Mouse (Mus musculus) midbrain, embryonic 14.5 days (tissue): ENCODE results near the gene Stard13. TPM values are rescaled to one million over a fixed set of nuclear protein-coding genes. Genes with fewer than 3 reads are reported as not detected.
A peak's percentile ranks its signal among the peaks of the same experiment; 100 is the strongest.

Experiments
- ATAC-seq: fragments of 200-750 bp; cut with Nextera tagmentation; 2 replicates; pipeline ENCODE4 v1.8.0; 2017; ENCODE audit warnings: moderate number of reproducible peaks, moderate library complexity; ENCODE audit not compliant: low FRiP score, low TSS enrichment
- DNase-seq: peaks from one replicate; pipeline ENCODE4 v3.0.0-alpha.2; 2015
- H3K27ac ChIP-seq: fragments of 300-500 bp; sonication (generic); replicated peaks from 2 replicates; pipeline ENCODE4 v1.5.1; 2014; ENCODE audit warnings: mild to moderate bottlenecking, low read depth, low read length, moderate library complexity
- H3K27me3 ChIP-seq: fragments of 300-500 bp; sonication (generic); 2 replicates; pipeline ENCODE4 v1.6.1; 2014; ENCODE audit warnings: low read length, control low read depth, mixed read lengths; ENCODE audit not compliant: control insufficient read depth, insufficient read depth
- H3K36me3 ChIP-seq: fragments of 300-500 bp; sonication (generic); 2 replicates; pipeline ENCODE4 v1.6.1; 2014; ENCODE audit warnings: low read length, control low read depth; ENCODE audit not compliant: control insufficient read depth, insufficient read depth
- H3K4me1 ChIP-seq: fragments of 300-500 bp; sonication (generic); 2 replicates; pipeline ENCODE4 v1.6.1; 2014; ENCODE audit warnings: mild to moderate bottlenecking, antibody characterized with exemption, low read length, control low read depth; ENCODE audit not compliant: control insufficient read depth, insufficient read depth
- H3K4me2 ChIP-seq: fragments of 300-500 bp; sonication (generic); 2 replicates; pipeline ENCODE4 v1.6.1; 2014; ENCODE audit warnings: mild to moderate bottlenecking, low read length, moderate library complexity
- H3K4me3 ChIP-seq: fragments of 300-500 bp; sonication (generic); replicated peaks from 2 replicates; pipeline ENCODE4 v1.5.1; 2014; ENCODE audit warnings: low read depth, low read length
- H3K9ac ChIP-seq: fragments of 300-500 bp; sonication (generic); replicated peaks from 2 replicates; pipeline ENCODE4 v1.6.1; 2014; ENCODE audit warnings: mild to moderate bottlenecking, low read length, moderate library complexity
- H3K9me3 ChIP-seq: fragments of 300-500 bp; sonication (generic); 2 replicates; pipeline ENCODE4 v1.6.1; 2016; ENCODE audit warnings: low read length, control low read depth, mixed read lengths; ENCODE audit not compliant: control insufficient read depth
- WGBS: fragments of 180-500 bp; shearing (Covaris S2); extraction: QIAGEN DNeasy Blood & Tissue Kit; methylation state at CpG from one replicate; pipeline ENCODE4 v1.1.7; 2014; 5-methylcytosine and 5-hydroxymethylcytosine counted together
- polyA plus RNA-seq: library from polyadenylated mRNA; unstranded; fragments of >200 nt; fragmentation: Nextera tagmentation; extraction: Ambion mirVana; gene quantifications from 2 replicates; pipeline ENCODE4 v1.2.1, GENCODE M21; 2014

Stard13 gene
- polyA plus RNA-seq, 1 experiment from 2014 or later = 2.8 TPM

- DNase-seq = no peak
- Histone ChIP-seq H3K27ac (no peak overlapping the region), H3K4me2 (no peak overlapping the region), H3K9ac (no peak overlapping the region), H3K4me3 (no peak overlapping the region), H3K36me3 (no peaks in the 10 kb centered on the region), H3K4me1 (no peaks in the 10 kb centered on the region), H3K9me3 (no peaks in the 10 kb centered on the region), H3K27me3 (no peaks in the 10 kb centered on the region)
- WGBS = 93% methylated on average over 9 of the region's 9 CpGs
- ATAC-seq = no peak
Observed at GRCm38 (mm10) chr5:151180176-151180785, 53.4 kb downstream of the Stard13 start.

DNA sequence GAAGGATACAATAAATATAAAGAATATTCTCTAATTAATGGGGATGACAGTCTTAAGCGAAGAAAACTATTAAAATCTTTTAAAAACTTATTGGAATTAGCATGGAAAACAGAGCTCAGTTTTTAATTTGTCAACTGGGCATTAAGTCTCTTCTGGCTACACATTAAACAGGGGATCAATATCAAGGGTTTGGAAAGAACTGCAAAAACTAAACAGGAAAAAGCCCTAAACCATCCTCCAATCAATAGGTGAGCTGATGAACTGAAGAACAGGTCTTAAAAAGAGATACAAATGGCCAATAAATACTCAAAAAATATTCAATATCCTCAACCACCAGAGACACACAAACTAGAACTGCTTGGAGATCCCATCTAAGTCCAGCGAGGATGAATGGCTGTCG, 56.5 kb downstream of the Stard13 start:
- WGBS = 91% methylated on average over 3 of the region's 3 CpGs

DNA sequence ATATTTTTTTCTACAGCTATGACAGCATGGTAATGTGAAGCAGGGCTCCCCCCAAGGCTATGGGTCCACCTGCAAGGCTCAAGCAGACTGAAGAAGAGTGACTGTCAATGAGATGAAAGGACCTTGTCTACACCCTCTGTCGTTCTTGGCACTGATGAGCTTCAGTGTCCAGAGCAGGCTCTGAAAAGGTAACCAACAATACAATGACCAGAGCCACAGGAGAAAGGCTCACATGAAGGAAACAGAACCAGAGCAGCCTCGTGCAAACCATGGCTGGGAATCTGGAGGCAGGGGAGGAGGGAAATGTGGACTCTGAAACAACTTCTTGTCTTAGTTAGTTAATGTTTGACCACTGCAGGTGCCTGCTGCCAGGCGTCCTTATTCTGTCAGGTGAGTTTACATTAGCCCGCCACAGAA, 57.7 kb downstream of the Stard13 start:
- H3K27me3 ChIP-seq = no peaks in the 10 kb centered on the region

More for the DNA sequence above, 56.5 kb downstream of the Stard13 start:
- ATAC-seq (no peak), DNase-seq (no peak)
- Histone ChIP-seq H3K4me2 (no peak overlapping the region), H3K9ac (no peak overlapping the region), H3K4me1 (no peaks in the 10 kb centered on the region), H3K4me3 (no peak overlapping the region), H3K36me3 (no peaks in the 10 kb centered on the region), H3K9me3 (no peaks in the 10 kb centered on the region), H3K27me3 (no peaks in the 10 kb centered on the region), H3K27ac (no peak overlapping the region)

GRCm38 (mm10) chr5:151174485-151175460, 58.9 kb downstream of the Stard13 start:
- Histone ChIP-seq H3K36me3 (no peaks in the 10 kb centered on the region), H3K4me1 (no peaks in the 10 kb centered on the region), H3K4me3 (no peak overlapping the region), H3K9me3 (no peaks in the 10 kb centered on the region), H3K27me3 (no peaks in the 10 kb centered on the region), H3K4me2 (no peak overlapping the region), H3K27ac (no peak overlapping the region), H3K9ac (no peak overlapping the region)
- no peak for ATAC-seq
- 84% methylated on average over 7 of the region's 7 CpGs for WGBS
- DNase-seq = no peak

More for the DNA sequence above, 57.7 kb downstream of the Stard13 start:
- no peaks in the 10 kb centered on the region for H3K9me3 ChIP-seq
- H3K4me1 ChIP-seq = no peaks in the 10 kb centered on the region
- DNase-seq (no peak), ATAC-seq (no peak)
- H3K27ac ChIP-seq = no peak overlapping the region
- H3K4me2 ChIP-seq = no peak overlapping the region
- no peak overlapping the region for H3K9ac ChIP-seq
- 79% methylated on average over 4 of the region's 4 CpGs for WGBS
- H3K4me3 ChIP-seq = no peak overlapping the region
- H3K36me3 ChIP-seq = no peaks in the 10 kb centered on the region

GRCm38 (mm10) chr5:151173774-151174173, 59.9 kb downstream of the Stard13 start:
- H3K4me1 ChIP-seq = no peaks in the 10 kb centered on the region
- H3K4me3 ChIP-seq = no peak overlapping the region
- no peak overlapping the region for H3K27ac ChIP-seq
- no peaks in the 10 kb centered on the region for H3K9me3 ChIP-seq
- no peak overlapping the region for H3K4me2 ChIP-seq
- H3K27me3 ChIP-seq = no peaks in the 10 kb centered on the region
- no peak overlapping the region for H3K9ac ChIP-seq
- no peak for DNase-seq
- WGBS = 92% methylated on average over 1 of the region's 1 CpGs
- ATAC-seq = no peak
- no peaks in the 10 kb centered on the region for H3K36me3 ChIP-seq

DNA sequence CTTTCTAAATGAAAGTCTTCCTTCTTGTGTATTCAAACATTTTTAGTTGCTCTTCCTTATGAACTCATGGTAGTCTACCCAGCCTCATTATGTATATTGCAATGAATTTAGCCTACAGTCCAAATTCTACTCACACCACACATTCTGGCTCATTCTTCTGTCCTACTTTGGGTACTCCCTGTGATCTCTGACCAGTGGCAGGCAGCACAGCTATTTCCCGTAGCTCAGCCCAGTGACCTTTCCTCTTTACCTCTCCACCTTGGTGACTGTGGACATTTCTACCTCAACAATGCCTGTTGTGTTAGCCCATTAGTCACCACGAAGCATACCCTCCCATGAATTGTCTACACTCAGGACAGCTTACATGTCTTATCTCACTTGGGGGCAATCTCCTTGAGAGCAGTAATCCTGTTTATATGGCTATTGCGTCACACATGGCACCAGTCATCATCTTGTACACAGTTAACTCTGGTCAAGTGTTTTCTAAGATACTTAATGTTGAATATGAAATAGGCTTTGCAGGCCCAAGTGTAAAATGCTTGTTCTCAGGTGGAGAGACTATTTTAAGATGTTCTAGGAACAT, 63.4 kb downstream of the Stard13 start:
- Histone ChIP-seq H3K9ac (no peak overlapping the region), H3K4me1 (no peaks in the 10 kb centered on the region), H3K4me2 (no peak overlapping the region), H3K27ac (no peak overlapping the region), H3K36me3 (no peaks in the 10 kb centered on the region), H3K4me3 (no peak overlapping the region), H3K9me3 (no peaks in the 10 kb centered on the region), H3K27me3 (no peaks in the 10 kb centered on the region)
- ATAC-seq = no peak
- WGBS = 76% methylated on average over 3 of the region's 3 CpGs
- DNase-seq = no peak

GRCm38 (mm10) chr5:151168191-151168590, 65.4 kb downstream of the Stard13 start:
- DNase-seq (no peak), ATAC-seq (no peak)
- no peak overlapping the region for H3K4me3 ChIP-seq
- no peak overlapping the region for H3K4me2 ChIP-seq
- no peak overlapping the region for H3K9ac ChIP-seq
- no peaks in the 10 kb centered on the region for H3K9me3 ChIP-seq
- no peaks in the 10 kb centered on the region for H3K27me3 ChIP-seq
- peaks cover 4% of the 10 kb centered on the region; the same call in 1 of the 2 replicates for H3K4me1 ChIP-seq
- 89% methylated on average over 3 of the region's 3 CpGs for WGBS
- no peaks in the 10 kb centered on the region for H3K36me3 ChIP-seq
- H3K27ac ChIP-seq = 0 out of 2 replicates have a peak overlapping the region, but pooled peaks have one; percentile 10

DNA sequence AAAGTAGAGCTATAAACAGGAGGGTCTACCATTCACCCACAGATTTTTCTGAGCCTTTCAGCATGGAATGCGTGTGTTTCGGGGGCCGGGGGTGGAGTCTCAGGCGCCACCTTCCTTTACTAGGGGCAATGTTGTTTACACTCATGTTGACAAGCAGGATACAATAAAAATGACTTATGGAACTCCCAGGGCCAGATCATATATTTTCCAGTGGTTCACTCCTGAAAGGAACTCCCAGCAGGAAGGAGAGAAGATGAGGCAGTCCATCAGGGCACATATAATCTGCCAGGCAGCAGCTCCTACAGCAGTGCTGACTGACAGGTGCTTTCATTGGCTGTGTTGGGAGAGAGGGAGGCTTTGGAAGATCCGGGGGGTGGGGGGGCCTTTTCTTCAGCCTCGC, 66.0 kb downstream of the Stard13 start:
- no peak overlapping the region for H3K4me3 ChIP-seq
- peaks cover 4% of the 10 kb centered on the region; the same call in 1 of the 2 replicates for H3K4me1 ChIP-seq
- no peaks in the 10 kb centered on the region for H3K9me3 ChIP-seq
- DNase-seq (no peak), ATAC-seq (no peak)
- H3K36me3 ChIP-seq = no peaks in the 10 kb centered on the region
- 80% methylated on average over 6 of the region's 6 CpGs for WGBS
- no peak overlapping the region for H3K27ac ChIP-seq
- H3K9ac ChIP-seq = no peak overlapping the region
- H3K4me2 ChIP-seq = no peak overlapping the region
- H3K27me3 ChIP-seq = no peaks in the 10 kb centered on the region
